Mouse (Mus musculus): ENCODE measurements at regions not wholly inside any gene's neighbourhood (a gene's known extent, or its start where the extent isn't known, plus 50 kb on each side); places are given as distances from the start of the nearest gene placed in this dataset.

- intact Hi-C loops (cut with DNase I): no loop called here
These were observed 127.5 kb upstream of the Prok2 start for GRCm38 (mm10) chr6:99853716-99854115.

GRCm38 (mm10) chr6:99850706-99851105, 124.5 kb upstream of the Prok2 start:
- Histone ChIP-seq H3K79me2 (replicated peaks; ENCODE audit: control insufficient read depth, insufficient read depth, low read length) (no peaks in the 10 kb centered on the region), H3K27me3 (ENCODE audit: control insufficient read depth, insufficient read depth, low read length) (no peaks in the 10 kb centered on the region), H3K27ac (no peak overlapping the region), H3K9ac (ENCODE audit: low read depth, low read length) (no peak overlapping the region), H3K4me3 (no peak overlapping the region), H3K4me1 (ENCODE audit: control insufficient read depth, insufficient read depth, low read length) (no peaks in the 10 kb centered on the region), H3K36me3 (ENCODE audit: control insufficient read depth, insufficient read depth, low read length) (no peaks in the 10 kb centered on the region)
- no peak for DNase-seq
- TF ChIP-seq POLR2A (IDR thresholded peaks at IDR 0.05; ENCODE audit: insufficient read depth, low read depth, low read length) (no peak), CTCF (IDR thresholded peaks at IDR 0.05) (no peak), EP300 (IDR thresholded peaks at IDR 0.05; ENCODE audit: insufficient read depth, low read depth, low read length) (no peak)
- 77% methylated on average over 1 of the region's 1 CpGs for WGBS
- intact Hi-C loops (cut with DNase I): no loop called here

More at GRCm38 (mm10) chr6:99853716-99854115, 127.5 kb upstream of the Prok2 start:
- TF ChIP-seq EP300 (IDR thresholded peaks at IDR 0.05; ENCODE audit: insufficient read depth, low read depth, low read length): no peak
- no peak for TF ChIP-seq CTCF (IDR thresholded peaks at IDR 0.05)
- TF ChIP-seq POLR2A (IDR thresholded peaks at IDR 0.05; ENCODE audit: insufficient read depth, low read depth, low read length): no peak
- Histone ChIP-seq H3K36me3 (ENCODE audit: control insufficient read depth, insufficient read depth, low read length) (no peaks in the 10 kb centered on the region), H3K79me2 (replicated peaks; ENCODE audit: control insufficient read depth, insufficient read depth, low read length) (no peaks in the 10 kb centered on the region), H3K27ac (no peak overlapping the region), H3K9ac (ENCODE audit: low read depth, low read length) (no peak overlapping the region), H3K27me3 (ENCODE audit: control insufficient read depth, insufficient read depth, low read length) (no peaks in the 10 kb centered on the region), H3K4me1 (ENCODE audit: control insufficient read depth, insufficient read depth, low read length) (no peaks in the 10 kb centered on the region), H3K4me3 (no peak overlapping the region)
- 38% methylated on average over 3 of the region's 3 CpGs for WGBS
- no peak for DNase-seq

- Histone ChIP-seq H3K79me2 (replicated peaks; ENCODE audit: control insufficient read depth, insufficient read depth, low read length) (no peaks in the 10 kb centered on the region), H3K27me3 (ENCODE audit: control insufficient read depth, insufficient read depth, low read length) (peaks cover 3% of the 10 kb centered on the region; the same call in 1 of the 2 replicates), H3K27ac (no peak overlapping the region), H3K4me3 (no peak overlapping the region), H3K9ac (ENCODE audit: low read depth, low read length) (no peak overlapping the region), H3K36me3 (ENCODE audit: control insufficient read depth, insufficient read depth, low read length) (no peaks in the 10 kb centered on the region), H3K4me1 (ENCODE audit: control insufficient read depth, insufficient read depth, low read length) (no peaks in the 10 kb centered on the region)
- intact Hi-C loops (cut with DNase I): no loop called here
- TF ChIP-seq POLR2A (IDR thresholded peaks at IDR 0.05; ENCODE audit: insufficient read depth, low read depth, low read length) (no peak), CTCF (IDR thresholded peaks at IDR 0.05) (no peak), EP300 (IDR thresholded peaks at IDR 0.05; ENCODE audit: insufficient read depth, low read depth, low read length) (no peak)
- 63% methylated on average over 4 of the region's 4 CpGs for WGBS
- no peak for DNase-seq
These were observed 119.3 kb upstream of the Prok2 start for GRCm38 (mm10) chr6:99845508-99845846.

GRCm38 (mm10) chr6:99844775-99845507, 118.7 kb upstream of the Prok2 start:
- Histone ChIP-seq H3K9ac (ENCODE audit: low read depth, low read length) (no peak overlapping the region), H3K4me3 (no peak overlapping the region), H3K27me3 (ENCODE audit: control insufficient read depth, insufficient read depth, low read length) (peaks cover 3% of the 10 kb centered on the region; the same call in 1 of the 2 replicates), H3K4me1 (ENCODE audit: control insufficient read depth, insufficient read depth, low read length) (no peaks in the 10 kb centered on the region), H3K79me2 (replicated peaks; ENCODE audit: control insufficient read depth, insufficient read depth, low read length) (no peaks in the 10 kb centered on the region), H3K36me3 (ENCODE audit: control insufficient read depth, insufficient read depth, low read length) (no peaks in the 10 kb centered on the region), H3K27ac (no peak overlapping the region)
- intact Hi-C loops (cut with DNase I): no loop called here
- WGBS: 41% methylated on average over 4 of the region's 4 CpGs
- no peak for DNase-seq
- no peak for TF ChIP-seq CTCF (IDR thresholded peaks at IDR 0.05)
- TF ChIP-seq POLR2A (IDR thresholded peaks at IDR 0.05; ENCODE audit: insufficient read depth, low read depth, low read length): no peak
- TF ChIP-seq EP300 (IDR thresholded peaks at IDR 0.05; ENCODE audit: insufficient read depth, low read depth, low read length): no peak

GRCm38 (mm10) chr6:99843507-99843906, 117.3 kb upstream of the Prok2 start:
- Histone ChIP-seq H3K79me2 (replicated peaks; ENCODE audit: control insufficient read depth, insufficient read depth, low read length) (no peaks in the 10 kb centered on the region), H3K27me3 (ENCODE audit: control insufficient read depth, insufficient read depth, low read length) (peaks cover 3% of the 10 kb centered on the region; the same call in 1 of the 2 replicates), H3K4me3 (no peak overlapping the region), H3K36me3 (ENCODE audit: control insufficient read depth, insufficient read depth, low read length) (no peaks in the 10 kb centered on the region), H3K27ac (no peak overlapping the region), H3K9ac (ENCODE audit: low read depth, low read length) (no peak overlapping the region), H3K4me1 (ENCODE audit: control insufficient read depth, insufficient read depth, low read length) (no peaks in the 10 kb centered on the region)
- TF ChIP-seq CTCF (IDR thresholded peaks at IDR 0.05) (no peak), POLR2A (IDR thresholded peaks at IDR 0.05; ENCODE audit: insufficient read depth, low read depth, low read length) (no peak), EP300 (IDR thresholded peaks at IDR 0.05; ENCODE audit: insufficient read depth, low read depth, low read length) (no peak)
- DNase-seq: no peak
- intact Hi-C loops (cut with DNase I): no loop called here
- 67% methylated on average over 3 of the region's 3 CpGs for WGBS

- Histone ChIP-seq H3K79me2 (replicated peaks; ENCODE audit: control insufficient read depth, insufficient read depth, low read length) (no peaks in the 10 kb centered on the region), H3K4me1 (ENCODE audit: control insufficient read depth, insufficient read depth, low read length) (no peaks in the 10 kb centered on the region), H3K4me3 (no peak overlapping the region), H3K9ac (ENCODE audit: low read depth, low read length) (no peak overlapping the region), H3K36me3 (ENCODE audit: control insufficient read depth, insufficient read depth, low read length) (no peaks in the 10 kb centered on the region), H3K27me3 (ENCODE audit: control insufficient read depth, insufficient read depth, low read length) (peaks cover 3% of the 10 kb centered on the region; the same call in 1 of the 2 replicates), H3K27ac (no peak overlapping the region)
- no peak for TF ChIP-seq POLR2A (IDR thresholded peaks at IDR 0.05; ENCODE audit: insufficient read depth, low read depth, low read length)
- no peak for TF ChIP-seq EP300 (IDR thresholded peaks at IDR 0.05; ENCODE audit: insufficient read depth, low read depth, low read length)
- TF ChIP-seq CTCF (IDR thresholded peaks at IDR 0.05): no peak
- intact Hi-C loops (cut with DNase I): no loop called here
- no peak for DNase-seq
These were observed 116.5 kb upstream of the Prok2 start for GRCm38 (mm10) chr6:99842723-99843122.
